Mouse (Mus musculus) heart, embryonic 13.5 days (tissue): Measurements from ENCODE around the gene Trpm8. TPM values are rescaled to one million over a fixed set of nuclear protein-coding genes. Genes with fewer than 3 reads are reported as not detected.

Experiments used
- ATAC-seq: fragments of 200-750 bp; cut with Nextera tagmentation; 2 replicates; pipeline ENCODE4 v1.8.0; 2017; ENCODE audit warnings: moderate TSS enrichment; ENCODE audit not compliant: insufficient number of reproducible peaks, low FRiP score, low TSS enrichment; ENCODE audit errors: extremely low read depth
- H3K27ac ChIP-seq: fragments of 300-500 bp; sonication (generic); replicated peaks from 2 replicates; pipeline ENCODE4 v1.5.1; 2015; ENCODE audit warnings: moderate library complexity, mild to moderate bottlenecking, inconsistent platforms
- H3K27me3 ChIP-seq: fragments of 300-500 bp; sonication (generic); replicated peaks from 2 replicates; pipeline ENCODE4 v1.6.1; 2015; ENCODE audit warnings: mild to moderate bottlenecking, inconsistent platforms
- H3K36me3 ChIP-seq: fragments of 300-500 bp; sonication (generic); 2 replicates; pipeline ENCODE4 v1.6.1; 2015; ENCODE audit warnings: mild to moderate bottlenecking, inconsistent platforms
- H3K4me1 ChIP-seq: fragments of 300-500 bp; sonication (generic); 2 replicates; pipeline ENCODE4 v1.6.1; 2015; ENCODE audit warnings: inconsistent platforms
- H3K4me2 ChIP-seq: fragments of 300-500 bp; sonication (generic); 2 replicates; pipeline ENCODE4 v1.6.1; 2015; ENCODE audit warnings: inconsistent platforms, mild to moderate bottlenecking, moderate library complexity
- H3K4me3 ChIP-seq: fragments of 300-500 bp; sonication (generic); 2 replicates; pipeline ENCODE4 v1.5.1; 2015; ENCODE audit warnings: moderate library complexity, mild to moderate bottlenecking, inconsistent platforms
- H3K9ac ChIP-seq: fragments of 300-500 bp; sonication (generic); 2 replicates; pipeline ENCODE4 v1.6.1; 2015; ENCODE audit warnings: inconsistent platforms, mild to moderate bottlenecking, moderate library complexity
- H3K9me3 ChIP-seq: fragments of 300-500 bp; sonication (generic); 2 replicates; pipeline ENCODE4 v1.6.1; 2016; ENCODE audit warnings: inconsistent platforms
- WGBS: fragments of 180-500 bp; shearing (Covaris S2); methylation state at CpG from one replicate; pipeline ENCODE4 v1.1.7; 2015; ENCODE audit warnings: mixed read lengths; 5-methylcytosine and 5-hydroxymethylcytosine counted together
- polyA plus RNA-seq: library from polyadenylated mRNA; unstranded; fragments of >200 nt; fragmentation: Nextera tagmentation; extraction: Ambion mirVana; gene quantifications from 2 replicates; pipeline ENCODE4 v1.2.1, GENCODE M21; 2015

The Trpm8 gene
- polyA plus RNA-seq, 1 experiment from 2014 or later, result 0.03 TPM

GRCm38 (mm10) chr1:88350761-88351160 is 73.3 kb downstream of the Trpm8 start:
- H3K4me3 ChIP-seq, result no peak overlapping the region
- no peaks in the 10 kb centered on the region for H3K4me1 ChIP-seq
- ATAC-seq, result no peak
- H3K4me2 ChIP-seq, result no peak overlapping the region
- H3K27ac ChIP-seq, result no peak overlapping the region
- 65% methylated on average over 9 of the region's 9 CpGs for WGBS
- no peaks in the 10 kb centered on the region for H3K36me3 ChIP-seq
- no peaks in the 10 kb centered on the region for H3K9me3 ChIP-seq
- no peaks in the 10 kb centered on the region for H3K27me3 ChIP-seq
- no peak overlapping the region for H3K9ac ChIP-seq

GRCm38 (mm10) chr1:88355025-88355424 is 77.6 kb downstream of the Trpm8 start:
- H3K9ac ChIP-seq, result no peak overlapping the region
- no peaks in the 10 kb centered on the region for H3K36me3 ChIP-seq
- no peaks in the 10 kb centered on the region for H3K9me3 ChIP-seq
- H3K27ac ChIP-seq, result no peak overlapping the region
- ATAC-seq, result no peak
- WGBS, result 86% methylated on average over 12 of the region's 12 CpGs
- H3K27me3 ChIP-seq, result no peaks in the 10 kb centered on the region
- H3K4me2 ChIP-seq, result no peak overlapping the region
- H3K4me3 ChIP-seq, result no peak overlapping the region
- no peaks in the 10 kb centered on the region for H3K4me1 ChIP-seq

- Histone ChIP-seq H3K4me2 (no peak overlapping the region), H3K36me3 (no peaks in the 10 kb centered on the region), H3K9ac (no peak overlapping the region), H3K9me3 (no peaks in the 10 kb centered on the region), H3K4me1 (no peaks in the 10 kb centered on the region), H3K27me3 (no peaks in the 10 kb centered on the region), H3K27ac (no peak overlapping the region), H3K4me3 (no peak overlapping the region)
- no peak for ATAC-seq
- 90% methylated on average over 3 of the region's 3 CpGs for WGBS
These were observed 78.2 kb downstream of the Trpm8 start for GRCm38 (mm10) chr1:88355681-88356080.

GRCm38 (mm10) chr1:88356616-88357015 is 79.2 kb downstream of the Trpm8 start:
- Histone ChIP-seq H3K27me3 (no peaks in the 10 kb centered on the region), H3K27ac (no peak overlapping the region), H3K9ac (no peak overlapping the region), H3K4me1 (no peaks in the 10 kb centered on the region), H3K4me2 (no peak overlapping the region), H3K9me3 (no peaks in the 10 kb centered on the region), H3K36me3 (no peaks in the 10 kb centered on the region), H3K4me3 (no peak overlapping the region)
- 69% methylated on average over 6 of the region's 6 CpGs for WGBS
- ATAC-seq, result no peak

GRCm38 (mm10) chr1:88357458-88358090 is 80.1 kb downstream of the Trpm8 start:
- H3K36me3 ChIP-seq, result no peaks in the 10 kb centered on the region
- H3K4me2 ChIP-seq, result no peak overlapping the region
- H3K4me1 ChIP-seq, result no peaks in the 10 kb centered on the region
- H3K27me3 ChIP-seq, result no peaks in the 10 kb centered on the region
- no peak overlapping the region for H3K27ac ChIP-seq
- ATAC-seq, result no peak
- WGBS, result 67% methylated on average over 6 of the region's 6 CpGs
- H3K9ac ChIP-seq, result no peak overlapping the region
- no peaks in the 10 kb centered on the region for H3K9me3 ChIP-seq
- no peak overlapping the region for H3K4me3 ChIP-seq

GRCm38 (mm10) chr1:88358102-88358654 is 80.7 kb downstream of the Trpm8 start:
- Histone ChIP-seq H3K27me3 (no peaks in the 10 kb centered on the region), H3K4me2 (no peak overlapping the region), H3K9ac (no peak overlapping the region)

GRCm38 (mm10) chr1:88361085-88361484 is 83.6 kb downstream of the Trpm8 start:
- ATAC-seq, result no peak
- Histone ChIP-seq H3K4me3 (no peak overlapping the region), H3K9ac (no peak overlapping the region), H3K27me3 (no peaks in the 10 kb centered on the region), H3K9me3 (no peaks in the 10 kb centered on the region), H3K36me3 (no peaks in the 10 kb centered on the region), H3K27ac (no peak overlapping the region), H3K4me1 (no peaks in the 10 kb centered on the region), H3K4me2 (no peak overlapping the region)
- 69% methylated on average over 4 of the region's 4 CpGs for WGBS

More at GRCm38 (mm10) chr1:88358102-88358654, 80.7 kb downstream of the Trpm8 start:
- Histone ChIP-seq H3K9me3 (no peaks in the 10 kb centered on the region), H3K27ac (no peak overlapping the region), H3K36me3 (no peaks in the 10 kb centered on the region), H3K4me3 (no peak overlapping the region), H3K4me1 (no peaks in the 10 kb centered on the region)
- 74% methylated on average over 7 of the region's 7 CpGs for WGBS
- ATAC-seq, result no peak

- ATAC-seq, result no peak
- Histone ChIP-seq H3K4me2 (no peak overlapping the region), H3K4me3 (no peak overlapping the region), H3K4me1 (no peaks in the 10 kb centered on the region), H3K9me3 (peaks cover 4% of the 10 kb centered on the region; the same call in 1 of the 2 replicates), H3K9ac (no peak overlapping the region), H3K27ac (no peak overlapping the region), H3K27me3 (no peaks in the 10 kb centered on the region), H3K36me3 (no peaks in the 10 kb centered on the region)
- WGBS, result 65% methylated on average over 11 of the region's 11 CpGs
These were observed 89.6 kb downstream of the Trpm8 start for GRCm38 (mm10) chr1:88366881-88367644.

GRCm38 (mm10) chr1:88378446-88378845 is 101.0 kb downstream of the Trpm8 start:
- H3K27me3 ChIP-seq, result no peaks in the 10 kb centered on the region
- no peak overlapping the region for H3K27ac ChIP-seq
- ATAC-seq, result no peak
- no peak overlapping the region for H3K4me2 ChIP-seq
- H3K36me3 ChIP-seq, result no peaks in the 10 kb centered on the region
- no peaks in the 10 kb centered on the region for H3K9me3 ChIP-seq
- no peak overlapping the region for H3K4me3 ChIP-seq
- H3K4me1 ChIP-seq, result no peaks in the 10 kb centered on the region
- no peak overlapping the region for H3K9ac ChIP-seq
- WGBS, result 70% methylated on average over 1 of the region's 1 CpGs

- WGBS, result 58% methylated on average over 4 of the region's 4 CpGs
- Histone ChIP-seq H3K4me1 (no peaks in the 10 kb centered on the region), H3K27me3 (no peaks in the 10 kb centered on the region)
These were observed 114.2 kb downstream of the Trpm8 start for GRCm38 (mm10) chr1:88391632-88392031.

GRCm38 (mm10) chr1:88393321-88393720 is 115.9 kb downstream of the Trpm8 start:
- Histone ChIP-seq H3K36me3 (no peaks in the 10 kb centered on the region), H3K9ac (no peak overlapping the region), H3K9me3 (no peaks in the 10 kb centered on the region), H3K27ac (no peak overlapping the region), H3K27me3 (no peaks in the 10 kb centered on the region), H3K4me2 (no peak overlapping the region), H3K4me1 (no peaks in the 10 kb centered on the region), H3K4me3 (no peak overlapping the region)
- WGBS, result 76% methylated on average over 5 of the region's 5 CpGs
- ATAC-seq, result no peak

More at GRCm38 (mm10) chr1:88391632-88392031, 114.2 kb downstream of the Trpm8 start:
- Histone ChIP-seq H3K9me3 (no peaks in the 10 kb centered on the region), H3K9ac (no peak overlapping the region), H3K27ac (no peak overlapping the region), H3K4me2 (no peak overlapping the region), H3K4me3 (no peak overlapping the region), H3K36me3 (no peaks in the 10 kb centered on the region)
- no peak for ATAC-seq
